Mouse (Mus musculus): ENCODE measurements around the gene Txnrd1. TPM values are rescaled to one million over a fixed set of nuclear protein-coding genes. Genes with fewer than 3 reads are reported as not detected.

Gene Txnrd1
- polyA plus RNA-seq, 1 experiment from 2014 or later, result 189 TPM

DNA sequence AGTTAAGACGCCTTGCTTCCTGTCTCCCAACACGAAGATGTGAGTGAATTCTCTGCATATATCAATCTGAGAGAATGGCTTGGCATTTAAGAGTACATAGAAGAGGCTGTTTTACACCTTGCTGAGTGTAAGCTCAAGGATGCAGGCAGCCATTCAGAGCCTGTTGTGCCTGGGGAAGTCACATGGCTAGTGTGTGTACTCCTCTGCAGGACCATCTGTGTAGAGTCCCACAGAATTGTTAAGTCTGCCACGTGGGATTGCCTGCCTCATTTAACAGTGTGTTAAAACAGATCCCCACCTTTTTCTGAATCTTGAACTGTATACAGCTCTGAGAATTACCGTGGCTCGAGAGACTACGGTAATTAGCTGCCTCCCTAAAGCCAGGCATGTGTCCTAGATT, 7.2 kb upstream of the Txnrd1 start:
- H3K4me1 ChIP-seq (ENCODE audit: control insufficient read depth, insufficient read depth, low read length), result no peaks in the 10 kb centered on the region
- no peaks in the 10 kb centered on the region for H3K36me3 ChIP-seq (ENCODE audit: control insufficient read depth, insufficient read depth, low read length)
- no peak for DNase-seq (ENCODE audit: low spot score, missing footprints)
- H3K27ac ChIP-seq (ENCODE audit: low read depth, low read length), result no peak overlapping the region
- no peak overlapping the region for H3K9ac ChIP-seq (ENCODE audit: low read length)
- no peak overlapping the region for H3K4me3 ChIP-seq (ENCODE audit: low read depth, low read length)
- no peak for ATAC-seq (ENCODE audit: low FRiP score)
- 66% methylated on average over 6 of the region's 6 CpGs for WGBS
- no peaks in the 10 kb centered on the region for H3K27me3 ChIP-seq (ENCODE audit: control insufficient read depth, insufficient read depth, low read length)
- no peaks in the 10 kb centered on the region for H3K9me3 ChIP-seq (ENCODE audit: control insufficient read depth, low read length)
- no peak overlapping the region for H3K4me2 ChIP-seq

DNA sequence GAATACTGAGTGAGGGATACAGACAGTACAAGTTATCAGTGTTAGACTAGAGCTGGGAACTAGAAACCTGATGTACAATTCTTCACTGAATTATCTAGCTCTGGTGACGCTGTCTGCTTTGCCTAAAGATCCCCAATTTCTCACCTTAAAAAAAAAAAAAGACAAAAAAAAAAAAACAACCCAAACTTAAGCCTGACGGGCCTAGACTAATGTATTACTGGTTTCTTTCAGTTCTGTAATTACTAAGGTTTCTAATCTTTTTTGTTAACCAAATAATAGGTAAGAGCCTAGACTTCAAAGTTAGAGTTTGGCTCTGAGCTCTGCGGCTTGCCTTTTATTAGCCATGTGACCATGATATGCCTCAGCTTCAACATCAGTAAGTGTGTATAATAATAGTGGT, 2.1 kb downstream of the Txnrd1 start:
- H3K4me3 ChIP-seq (ENCODE audit: low read depth, low read length), result no peak overlapping the region
- H3K9me3 ChIP-seq (ENCODE audit: control insufficient read depth, low read length), result no peaks in the 10 kb centered on the region
- no peak overlapping the region for H3K9ac ChIP-seq (ENCODE audit: low read length)
- no peak overlapping the region for H3K27ac ChIP-seq (ENCODE audit: low read depth, low read length)
- no peak for ATAC-seq (ENCODE audit: low FRiP score)
- H3K4me2 ChIP-seq, result no peak overlapping the region
- WGBS, result 88% methylated on average over 3 of the region's 3 CpGs
- H3K27me3 ChIP-seq (ENCODE audit: control insufficient read depth, insufficient read depth, low read length), result no peaks in the 10 kb centered on the region
- no peak for DNase-seq (ENCODE audit: low spot score, missing footprints)
- 0 out of 2 replicates have a peak, but pooled peaks cover 3% of the 10 kb centered on the region for H3K4me1 ChIP-seq (ENCODE audit: control insufficient read depth, insufficient read depth, low read length)
- H3K36me3 ChIP-seq (ENCODE audit: control insufficient read depth, insufficient read depth, low read length), result no peaks in the 10 kb centered on the region

DNA sequence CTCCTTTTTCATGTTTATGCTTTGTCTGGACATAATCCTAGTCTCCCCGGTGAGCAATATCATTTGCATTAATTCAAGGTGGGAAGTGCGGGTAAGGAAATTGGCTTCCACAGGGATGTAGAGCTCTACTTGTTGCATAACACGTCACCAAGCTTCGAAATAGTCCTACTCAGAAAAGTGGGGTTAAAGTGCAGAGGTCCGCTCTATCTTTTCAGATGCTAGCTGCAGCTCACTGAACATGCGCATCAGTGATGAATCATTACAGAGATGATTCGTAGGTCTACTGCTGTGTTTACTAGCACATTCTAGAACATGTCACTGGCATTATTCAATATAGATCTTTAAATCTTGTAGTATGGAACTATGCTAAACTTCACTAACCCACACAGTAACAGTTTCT, 4.6 kb downstream of the Txnrd1 start:
- Histone ChIP-seq H3K27me3 (ENCODE audit: control insufficient read depth, insufficient read depth, low read length) (no peaks in the 10 kb centered on the region), H3K4me2 (no peak overlapping the region), H3K27ac (ENCODE audit: low read depth, low read length) (no peak overlapping the region), H3K9me3 (ENCODE audit: control insufficient read depth, low read length) (no peaks in the 10 kb centered on the region), H3K4me1 (ENCODE audit: control insufficient read depth, insufficient read depth, low read length) (0 out of 2 replicates have a peak, but pooled peaks cover 3% of the 10 kb centered on the region), H3K4me3 (ENCODE audit: low read depth, low read length) (no peak overlapping the region), H3K9ac (ENCODE audit: low read length) (no peak overlapping the region), H3K36me3 (ENCODE audit: control insufficient read depth, insufficient read depth, low read length) (no peaks in the 10 kb centered on the region)
- WGBS, result 87% methylated on average over 7 of the region's 7 CpGs
- no peak for DNase-seq (ENCODE audit: low spot score, missing footprints)
- no peak for ATAC-seq (ENCODE audit: low FRiP score)

DNA sequence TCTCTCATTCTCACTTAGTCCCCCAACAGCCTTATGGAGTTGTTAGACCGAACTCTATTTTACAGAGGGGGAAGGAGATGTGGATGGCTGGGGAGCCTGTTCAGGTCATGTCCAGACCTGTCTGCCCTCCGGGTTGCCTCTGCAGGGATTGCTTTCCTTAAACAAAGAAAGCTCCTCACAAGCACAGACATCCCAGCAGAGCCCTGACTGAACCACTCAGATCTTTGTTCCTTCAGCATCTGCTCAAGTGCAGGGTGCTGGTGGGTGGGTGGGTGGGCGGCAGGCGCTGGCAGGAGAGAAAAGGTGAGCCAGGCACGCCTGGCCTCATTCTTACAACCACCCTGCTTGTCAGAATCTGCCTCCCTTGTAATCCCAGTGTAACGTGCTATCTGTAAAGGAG, 10.3 kb downstream of the Txnrd1 start:
- WGBS, result 69% methylated on average over 6 of the region's 6 CpGs
- Histone ChIP-seq H3K4me1 (ENCODE audit: control insufficient read depth, insufficient read depth, low read length) (no peaks in the 10 kb centered on the region), H3K9me3 (ENCODE audit: control insufficient read depth, low read length) (no peaks in the 10 kb centered on the region), H3K27me3 (ENCODE audit: control insufficient read depth, insufficient read depth, low read length) (no peaks in the 10 kb centered on the region), H3K27ac (ENCODE audit: low read depth, low read length) (no peak overlapping the region), H3K9ac (ENCODE audit: low read length) (no peak overlapping the region), H3K4me3 (ENCODE audit: low read depth, low read length) (no peak overlapping the region), H3K4me2 (no peak overlapping the region), H3K36me3 (ENCODE audit: control insufficient read depth, insufficient read depth, low read length) (no peaks in the 10 kb centered on the region)
- ATAC-seq (ENCODE audit: low FRiP score), result no peak
- peak; percentile 54 for DNase-seq (ENCODE audit: low spot score, missing footprints)

DNA sequence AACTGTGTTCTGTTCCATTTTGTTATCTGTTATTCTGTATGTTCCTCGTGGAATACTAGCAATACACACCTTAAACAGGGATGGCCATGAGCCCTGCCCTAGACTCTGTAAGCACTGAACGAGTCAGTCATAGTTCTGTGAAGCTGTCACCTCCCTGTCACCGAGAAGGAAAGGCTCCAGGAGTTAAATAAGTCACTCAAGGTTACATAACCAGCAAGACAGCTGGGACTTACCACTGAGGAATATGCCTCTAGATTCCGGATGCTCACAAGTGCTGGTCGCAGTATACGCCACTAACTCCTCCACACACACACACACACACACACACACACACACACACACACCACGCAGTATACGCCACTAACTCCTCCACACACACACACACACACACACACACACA, 11.0 kb downstream of the Txnrd1 start:
- no peak overlapping the region for H3K27ac ChIP-seq (ENCODE audit: low read depth, low read length)
- WGBS, result 86% methylated on average over 8 of the region's 8 CpGs
- H3K4me3 ChIP-seq (ENCODE audit: low read depth, low read length), result no peak overlapping the region
- no peak overlapping the region for H3K9ac ChIP-seq (ENCODE audit: low read length)
- no peaks in the 10 kb centered on the region for H3K27me3 ChIP-seq (ENCODE audit: control insufficient read depth, insufficient read depth, low read length)
- no peak overlapping the region for H3K4me2 ChIP-seq
- H3K4me1 ChIP-seq (ENCODE audit: control insufficient read depth, insufficient read depth, low read length), result no peaks in the 10 kb centered on the region
- no peaks in the 10 kb centered on the region for H3K9me3 ChIP-seq (ENCODE audit: control insufficient read depth, low read length)
- no peaks in the 10 kb centered on the region for H3K36me3 ChIP-seq (ENCODE audit: control insufficient read depth, insufficient read depth, low read length)
- peak; percentile 19 for DNase-seq (ENCODE audit: low spot score, missing footprints)
- no peak for ATAC-seq (ENCODE audit: low FRiP score)

DNA sequence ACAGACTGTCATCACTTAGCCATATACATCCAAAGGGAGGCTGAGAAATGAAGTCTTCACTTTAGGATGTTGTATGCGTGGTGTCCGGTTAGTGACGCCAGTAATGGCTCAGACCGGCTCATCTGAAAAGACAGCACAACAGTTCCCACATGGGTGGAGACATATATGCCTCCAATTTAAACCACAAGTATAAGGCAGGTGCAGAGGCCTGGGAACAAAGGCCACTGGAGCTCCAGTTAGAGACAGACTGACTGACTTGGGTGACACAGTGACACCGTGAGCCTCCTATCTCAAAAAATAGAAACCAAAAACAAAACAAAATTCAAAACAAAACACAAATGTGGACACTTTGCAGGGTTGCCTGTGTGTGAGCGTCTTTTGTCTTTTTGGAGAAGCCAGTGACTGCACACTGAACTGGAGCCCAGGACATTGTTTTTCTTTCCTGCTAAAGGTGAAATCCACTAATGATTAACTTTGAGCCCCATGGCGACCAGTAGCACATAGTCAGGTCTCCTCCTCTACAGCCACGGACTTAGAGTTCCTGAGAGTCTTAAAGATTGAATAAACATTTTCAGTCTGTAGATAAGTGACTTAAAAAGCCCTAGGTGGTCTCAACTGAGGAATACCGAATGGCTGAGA, 14.2 kb downstream of the Txnrd1 start:
- Histone ChIP-seq H3K4me2 (no peak overlapping the region), H3K27ac (ENCODE audit: low read depth, low read length) (no peak overlapping the region), H3K9me3 (ENCODE audit: control insufficient read depth, low read length) (no peaks in the 10 kb centered on the region), H3K9ac (ENCODE audit: low read length) (no peak overlapping the region), H3K4me1 (ENCODE audit: control insufficient read depth, insufficient read depth, low read length) (no peaks in the 10 kb centered on the region), H3K27me3 (ENCODE audit: control insufficient read depth, insufficient read depth, low read length) (no peaks in the 10 kb centered on the region), H3K36me3 (ENCODE audit: control insufficient read depth, insufficient read depth, low read length) (no peaks in the 10 kb centered on the region), H3K4me3 (ENCODE audit: low read depth, low read length) (no peak overlapping the region)
- ATAC-seq (ENCODE audit: low FRiP score) (no peak), DNase-seq (ENCODE audit: low spot score, missing footprints) (peak; percentile 57)
- 87% methylated on average over 9 of the region's 9 CpGs for WGBS

DNA sequence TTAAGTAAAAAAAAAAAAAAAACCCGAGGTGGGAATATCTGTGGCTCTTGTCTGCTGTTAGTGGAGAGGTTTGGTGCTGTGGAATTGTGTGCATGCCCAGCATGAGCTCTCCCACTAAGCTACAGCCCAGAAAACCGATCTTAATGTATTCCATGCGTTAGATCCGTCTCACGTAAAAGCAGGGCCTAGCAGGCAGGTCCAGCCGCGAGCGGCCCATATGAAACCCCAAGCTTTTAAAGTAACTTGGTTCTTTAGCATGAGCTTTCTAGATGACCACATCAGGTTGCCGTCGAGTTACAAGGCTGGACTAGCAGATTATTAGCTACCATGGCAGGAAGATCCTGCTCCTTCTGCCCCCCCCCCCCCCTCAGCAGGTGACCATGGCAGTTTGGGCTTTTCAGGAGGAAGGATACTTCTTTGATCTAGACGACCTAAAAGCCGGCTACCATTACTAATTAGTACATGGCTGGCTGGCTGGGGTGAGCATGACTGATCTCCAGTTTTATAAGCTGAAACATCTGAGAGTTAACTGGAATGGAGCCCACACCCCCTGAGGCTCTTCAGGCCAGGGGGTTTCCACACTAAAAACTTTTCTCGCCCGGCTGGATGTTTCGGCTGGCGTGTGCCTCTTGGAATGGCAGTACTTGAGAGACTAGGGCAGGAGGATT, 16.1 kb downstream of the Txnrd1 start:
- no peaks in the 10 kb centered on the region for H3K9me3 ChIP-seq (ENCODE audit: control insufficient read depth, low read length)
- no peak overlapping the region for H3K4me2 ChIP-seq
- ATAC-seq (ENCODE audit: low FRiP score), result no peak
- H3K27me3 ChIP-seq (ENCODE audit: control insufficient read depth, insufficient read depth, low read length), result no peaks in the 10 kb centered on the region
- H3K4me3 ChIP-seq (ENCODE audit: low read depth, low read length), result no peak overlapping the region
- no peaks in the 10 kb centered on the region for H3K36me3 ChIP-seq (ENCODE audit: control insufficient read depth, insufficient read depth, low read length)
- no peak overlapping the region for H3K27ac ChIP-seq (ENCODE audit: low read depth, low read length)
- H3K4me1 ChIP-seq (ENCODE audit: control insufficient read depth, insufficient read depth, low read length), result no peaks in the 10 kb centered on the region
- H3K9ac ChIP-seq (ENCODE audit: low read length), result no peak overlapping the region
- DNase-seq (ENCODE audit: low spot score, missing footprints), result peak; percentile 66
- WGBS, result 55% methylated on average over 16 of the region's 16 CpGs

DNA sequence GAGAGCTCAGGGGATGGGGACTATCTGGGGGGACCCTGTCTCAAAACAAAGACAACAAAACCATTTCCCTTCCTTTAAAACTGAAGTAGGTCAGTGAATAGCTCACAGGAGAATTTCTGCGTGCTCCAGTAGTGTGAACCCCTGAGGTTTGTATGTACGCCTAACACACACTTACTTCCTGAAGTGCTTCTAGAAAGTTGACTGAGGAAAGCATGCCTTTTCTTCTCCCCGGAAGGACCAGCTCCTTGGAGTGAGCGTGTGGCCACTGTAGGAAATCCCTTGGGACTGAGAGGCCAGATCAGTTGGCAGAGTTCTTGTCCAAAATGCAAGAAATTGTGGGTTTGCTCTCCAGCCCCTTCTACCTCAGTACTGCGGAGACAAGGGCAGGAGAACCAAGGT, 16.6 kb downstream of the Txnrd1 start:
- ATAC-seq (ENCODE audit: low FRiP score) (no peak), DNase-seq (ENCODE audit: low spot score, missing footprints) (peak; percentile 31)
- H3K36me3 ChIP-seq (ENCODE audit: control insufficient read depth, insufficient read depth, low read length), result no peaks in the 10 kb centered on the region
- no peak overlapping the region for H3K27ac ChIP-seq (ENCODE audit: low read depth, low read length)
- H3K9me3 ChIP-seq (ENCODE audit: control insufficient read depth, low read length), result no peaks in the 10 kb centered on the region
- no peak overlapping the region for H3K9ac ChIP-seq (ENCODE audit: low read length)
- WGBS, result 81% methylated on average over 5 of the region's 5 CpGs
- no peak overlapping the region for H3K4me3 ChIP-seq (ENCODE audit: low read depth, low read length)
- H3K4me2 ChIP-seq, result no peak overlapping the region
- no peaks in the 10 kb centered on the region for H3K27me3 ChIP-seq (ENCODE audit: control insufficient read depth, insufficient read depth, low read length)
- H3K4me1 ChIP-seq (ENCODE audit: control insufficient read depth, insufficient read depth, low read length), result no peaks in the 10 kb centered on the region

DNA sequence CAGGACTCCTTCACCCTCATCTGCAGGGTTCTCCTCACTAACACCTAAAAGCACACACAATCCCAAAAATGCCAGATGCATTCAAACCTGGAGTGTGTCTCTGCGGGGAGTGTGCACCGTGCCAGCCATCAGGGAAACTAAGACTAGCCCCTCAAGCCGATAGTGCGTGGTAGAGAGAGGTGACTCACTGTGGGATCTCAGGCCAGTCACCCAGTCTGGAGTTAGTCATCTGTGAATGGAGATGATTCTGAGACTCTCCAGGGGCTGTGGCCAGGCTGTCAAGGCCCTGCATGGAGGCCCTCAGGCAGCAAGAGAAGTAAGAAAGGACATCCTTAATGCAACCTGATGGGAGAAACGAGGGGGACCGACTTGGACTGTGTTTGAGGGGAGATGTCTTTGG, 18.0 kb downstream of the Txnrd1 start:
- Histone ChIP-seq H3K9me3 (ENCODE audit: control insufficient read depth, low read length) (no peaks in the 10 kb centered on the region), H3K4me2 (no peak overlapping the region), H3K4me1 (ENCODE audit: control insufficient read depth, insufficient read depth, low read length) (peaks cover 2% of the 10 kb centered on the region; the same call in 1 of the 2 replicates), H3K27ac (ENCODE audit: low read depth, low read length) (no peak overlapping the region), H3K4me3 (ENCODE audit: low read depth, low read length) (no peak overlapping the region), H3K27me3 (ENCODE audit: control insufficient read depth, insufficient read depth, low read length) (no peaks in the 10 kb centered on the region), H3K36me3 (ENCODE audit: control insufficient read depth, insufficient read depth, low read length) (no peaks in the 10 kb centered on the region), H3K9ac (ENCODE audit: low read length) (no peak overlapping the region)
- ATAC-seq (ENCODE audit: low FRiP score) (no peak), DNase-seq (ENCODE audit: low spot score, missing footprints) (peak; percentile 37)
- 89% methylated on average over 6 of the region's 6 CpGs for WGBS
